Mouse (Mus musculus): ENCODE results near the gene Gnb1. TPM values are rescaled to one million over a fixed set of nuclear protein-coding genes. Genes with fewer than 3 reads are reported as not detected.
A peak's percentile ranks its signal among the peaks of the same experiment; 100 is the strongest.
"Not testable (repeated sequence)": the region's sequence is repeated elsewhere in the genome, so short reads cannot be mapped to it uniquely, and the experiment has no call there.

Gene Gnb1
- polyA plus RNA-seq, 1 experiment from 2014 or later: 287 TPM

- H3K36me3 ChIP-seq (ENCODE audit: inconsistent target): no peaks in the 10 kb centered on the region
- 95% methylated on average over 6 of the region's 6 CpGs for WGBS (ENCODE audit: missing documents)
- H3K79me2 ChIP-seq (ENCODE audit: inconsistent target): peaks cover 100% of the 10 kb centered on the region
- H3K4me3 ChIP-seq (ENCODE audit: inconsistent target): no peak overlapping the region
- H3K27ac ChIP-seq: no peak overlapping the region
Observed at GRCm38 (mm10) chr4:155569818-155570217, 78.7 kb downstream of the Gnb1 start.

GRCm38 (mm10) chr4:155570315-155570714 lies 79.2 kb downstream of the Gnb1 start:
- H3K36me3 ChIP-seq (ENCODE audit: inconsistent target); H3K4me3 ChIP-seq (ENCODE audit: inconsistent target); H3K27ac ChIP-seq: not testable (repeated sequence)
- H3K79me2 ChIP-seq (ENCODE audit: inconsistent target): peaks cover 100% of the 10 kb centered on the region
- WGBS (ENCODE audit: missing documents): 93% methylated on average over 3 of the region's 11 CpGs

GRCm38 (mm10) chr4:155571442-155571841 lies 80.3 kb downstream of the Gnb1 start:
- Histone ChIP-seq H3K79me2 (ENCODE audit: inconsistent target) (peaks cover 100% of the 10 kb centered on the region), H3K4me3 (ENCODE audit: inconsistent target) (no peak overlapping the region), H3K36me3 (ENCODE audit: inconsistent target) (peaks cover 7% of the 10 kb centered on the region; the same call in 1 of the 2 replicates), H3K27ac (0 out of 2 replicates have a peak overlapping the region, but pooled peaks have one; percentile 2)
- 39% methylated on average over 2 of the region's 2 CpGs for WGBS (ENCODE audit: missing documents)

- Histone ChIP-seq H3K36me3 (ENCODE audit: inconsistent target) (peaks cover 23% of the 10 kb centered on the region), H3K27ac (no peak overlapping the region)
- WGBS (ENCODE audit: missing documents): 82% methylated on average over 2 of the region's 2 CpGs
Observed at GRCm38 (mm10) chr4:155573155-155573554, 82.0 kb downstream of the Gnb1 start.

GRCm38 (mm10) chr4:155573876-155574275 lies 82.7 kb downstream of the Gnb1 start:
- WGBS (ENCODE audit: missing documents): 93% methylated on average over 9 of the region's 9 CpGs
- no peak overlapping the region for H3K27ac ChIP-seq
- peaks cover 100% of the 10 kb centered on the region for H3K79me2 ChIP-seq (ENCODE audit: inconsistent target)
- H3K36me3 ChIP-seq (ENCODE audit: inconsistent target): peaks cover 31% of the 10 kb centered on the region
- H3K4me3 ChIP-seq (ENCODE audit: inconsistent target): no peak overlapping the region

More at GRCm38 (mm10) chr4:155573155-155573554, 82.0 kb downstream of the Gnb1 start:
- Histone ChIP-seq H3K4me3 (ENCODE audit: inconsistent target) (no peak overlapping the region), H3K79me2 (ENCODE audit: inconsistent target) (peaks cover 100% of the 10 kb centered on the region)

GRCm38 (mm10) chr4:155574931-155575330 lies 83.8 kb downstream of the Gnb1 start:
- no peak overlapping the region for H3K27ac ChIP-seq
- H3K79me2 ChIP-seq (ENCODE audit: inconsistent target): peaks cover 94% of the 10 kb centered on the region
- H3K36me3 ChIP-seq (ENCODE audit: inconsistent target): peaks cover 38% of the 10 kb centered on the region
- 4% methylated on average over 10 of the region's 11 CpGs for WGBS (ENCODE audit: missing documents)
- no peak overlapping the region for H3K4me3 ChIP-seq (ENCODE audit: inconsistent target)

GRCm38 (mm10) chr4:155575521-155575920 lies 84.4 kb downstream of the Gnb1 start:
- Histone ChIP-seq H3K36me3 (ENCODE audit: inconsistent target) (peaks cover 38% of the 10 kb centered on the region), H3K27ac (no peak overlapping the region), H3K79me2 (ENCODE audit: inconsistent target) (peaks cover 93% of the 10 kb centered on the region), H3K4me3 (ENCODE audit: inconsistent target) (no peak overlapping the region)
- 90% methylated on average over 8 of the region's 8 CpGs for WGBS (ENCODE audit: missing documents)

- peaks cover 42% of the 10 kb centered on the region for H3K36me3 ChIP-seq (ENCODE audit: inconsistent target)
- peaks cover 82% of the 10 kb centered on the region for H3K79me2 ChIP-seq (ENCODE audit: inconsistent target)
- 92% methylated on average over 8 of the region's 9 CpGs for WGBS (ENCODE audit: missing documents)
- no peak overlapping the region for H3K27ac ChIP-seq
- no peak overlapping the region for H3K4me3 ChIP-seq (ENCODE audit: inconsistent target)
Observed at GRCm38 (mm10) chr4:155577132-155577531, 86.0 kb downstream of the Gnb1 start.

- 90% methylated on average over 5 of the region's 5 CpGs for WGBS (ENCODE audit: missing documents)
- Histone ChIP-seq H3K27ac (no peak overlapping the region), H3K79me2 (ENCODE audit: inconsistent target) (peaks cover 78% of the 10 kb centered on the region), H3K36me3 (ENCODE audit: inconsistent target) (peaks cover 42% of the 10 kb centered on the region), H3K4me3 (ENCODE audit: inconsistent target) (no peak overlapping the region)
Observed at GRCm38 (mm10) chr4:155577741-155578140, 86.6 kb downstream of the Gnb1 start.

GRCm38 (mm10) chr4:155578336-155579125 lies 87.4 kb downstream of the Gnb1 start:
- 88% methylated on average over 7 of the region's 7 CpGs for WGBS (ENCODE audit: missing documents)
- Histone ChIP-seq H3K79me2 (ENCODE audit: inconsistent target) (peaks cover 75% of the 10 kb centered on the region), H3K36me3 (ENCODE audit: inconsistent target) (peaks cover 43% of the 10 kb centered on the region), H3K4me3 (ENCODE audit: inconsistent target) (no peak overlapping the region), H3K27ac (no peak overlapping the region)

GRCm38 (mm10) chr4:155580420-155580819 lies 89.3 kb downstream of the Gnb1 start:
- H3K27ac ChIP-seq: no peak overlapping the region
- peaks cover 62% of the 10 kb centered on the region for H3K36me3 ChIP-seq (ENCODE audit: inconsistent target)
- peaks cover 56% of the 10 kb centered on the region for H3K79me2 ChIP-seq (ENCODE audit: inconsistent target)
- H3K4me3 ChIP-seq (ENCODE audit: inconsistent target): no peak overlapping the region
- WGBS (ENCODE audit: missing documents): 42% methylated on average over 1 of the region's 1 CpGs

- H3K27ac ChIP-seq: peak overlapping the region; percentile 43
- H3K36me3 ChIP-seq (ENCODE audit: inconsistent target): peaks cover 66% of the 10 kb centered on the region
- WGBS (ENCODE audit: missing documents): 68% methylated on average over 6 of the region's 6 CpGs
- no peak overlapping the region for H3K4me3 ChIP-seq (ENCODE audit: inconsistent target)
- peaks cover 36% of the 10 kb centered on the region; the same call in 1 of the 2 replicates for H3K79me2 ChIP-seq (ENCODE audit: inconsistent target)
Observed at GRCm38 (mm10) chr4:155582279-155582905, 91.2 kb downstream of the Gnb1 start.

- Histone ChIP-seq H3K4me3 (ENCODE audit: inconsistent target) (no peak overlapping the region), H3K36me3 (ENCODE audit: inconsistent target) (peaks cover 63% of the 10 kb centered on the region), H3K79me2 (ENCODE audit: inconsistent target) (no peaks in the 10 kb centered on the region), H3K27ac (no peak overlapping the region)
- 97% methylated on average over 4 of the region's 5 CpGs for WGBS (ENCODE audit: missing documents)
Observed at GRCm38 (mm10) chr4:155589356-155589755, 98.2 kb downstream of the Gnb1 start.

- no peak overlapping the region for H3K4me3 ChIP-seq (ENCODE audit: inconsistent target)
- 81% methylated on average over 7 of the region's 7 CpGs for WGBS (ENCODE audit: missing documents)
- H3K36me3 ChIP-seq (ENCODE audit: inconsistent target): peaks cover 44% of the 10 kb centered on the region
- no peaks in the 10 kb centered on the region for H3K79me2 ChIP-seq (ENCODE audit: inconsistent target)
- no peak overlapping the region for H3K27ac ChIP-seq
Observed at GRCm38 (mm10) chr4:155591012-155591719, 100.0 kb downstream of the Gnb1 start.

GRCm38 (mm10) chr4:155593780-155594179 lies 102.6 kb downstream of the Gnb1 start:
- Histone ChIP-seq H3K79me2 (ENCODE audit: inconsistent target) (no peaks in the 10 kb centered on the region), H3K4me3 (ENCODE audit: inconsistent target) (no peak overlapping the region), H3K36me3 (ENCODE audit: inconsistent target) (peaks cover 18% of the 10 kb centered on the region), H3K27ac (no peak overlapping the region)
- 30% methylated on average over 1 of the region's 1 CpGs for WGBS (ENCODE audit: missing documents)

Measured in macrophage (primary cell).